Mouse (Mus musculus) cerebellum, adult 11 months (tissue): ENCODE results near the gene Elof1.

Source experiments
- DNase-seq: peaks from one replicate; pipeline ENCODE4 v3.0.0; 2022

The Elof1 gene

DNA sequence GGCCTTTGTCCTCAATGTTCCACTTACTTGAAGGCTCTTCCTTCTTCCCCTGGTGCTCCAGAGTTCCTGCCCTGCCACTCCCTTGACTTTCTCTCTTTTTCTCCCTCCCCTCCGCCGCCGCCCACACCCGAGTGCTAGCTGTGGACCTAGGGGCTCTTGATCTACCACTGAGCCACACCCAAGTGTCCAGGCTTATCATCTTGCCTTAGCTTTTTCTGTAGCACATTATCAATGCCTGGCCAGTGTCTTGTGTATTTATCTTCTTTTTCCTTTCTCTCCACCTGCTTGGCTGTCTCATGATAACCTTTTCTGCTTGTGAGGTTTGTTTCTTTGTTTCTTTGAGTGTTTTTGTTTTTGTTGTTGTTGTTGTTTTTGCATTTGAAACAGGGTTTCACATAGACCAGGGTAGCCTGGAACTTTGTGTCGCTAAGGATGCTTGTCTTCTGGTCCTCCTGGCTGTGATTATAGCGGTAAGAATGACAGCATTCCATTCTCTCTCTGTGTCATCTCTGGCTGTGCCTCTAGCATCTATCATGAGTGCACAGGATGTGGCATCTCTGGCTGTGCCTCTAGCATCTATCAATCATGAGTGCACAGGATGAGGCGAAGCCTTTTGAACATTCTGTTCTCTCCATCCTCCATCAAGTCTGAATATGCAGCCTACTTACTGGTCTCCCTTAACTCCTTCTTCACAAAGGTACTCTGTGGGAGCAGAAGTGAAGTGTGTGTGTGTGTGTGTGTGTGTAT is 18.8 kb upstream of the Elof1 start, which contains the start of gene Acp5:
Gene Acp5 (minus strand): TSS at position 68 of the 747 bp plus-strand sequence.
- DNase-seq: no peak

DNA sequence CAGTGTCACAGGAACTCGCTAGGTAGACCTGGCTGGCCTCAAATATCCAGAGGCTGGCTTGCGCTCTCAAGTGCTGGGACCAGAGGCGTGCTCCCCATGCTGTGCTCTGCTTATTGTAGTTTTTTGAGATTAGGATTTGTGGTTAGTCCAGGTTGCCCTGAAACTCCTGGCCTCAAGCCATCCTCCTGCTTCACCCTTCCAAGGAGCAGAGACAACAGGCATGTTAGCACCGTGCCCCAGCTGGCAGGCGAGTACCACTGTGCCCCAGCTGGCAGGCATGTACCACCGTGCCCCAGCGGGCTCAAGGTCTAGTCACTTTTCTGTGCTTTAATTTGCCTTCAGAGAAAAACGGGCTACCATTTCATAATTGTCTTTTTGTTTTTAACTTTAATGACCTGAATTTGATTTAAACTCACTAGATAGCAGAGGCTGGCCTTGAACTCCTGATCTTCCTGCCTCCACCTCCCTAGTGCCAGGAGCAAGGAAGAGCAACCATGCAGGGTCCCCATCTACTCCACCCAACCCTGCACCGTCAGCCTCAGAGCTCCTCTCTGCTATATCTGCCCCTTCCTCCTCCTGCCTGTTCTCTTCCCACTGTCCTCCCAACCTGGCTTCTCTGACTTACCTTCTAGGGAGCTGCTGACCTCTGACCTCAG is 18.1 kb upstream of the Elof1 start:
- DNase-seq: no peak

GRCm38 (mm10) chr9:22134246-22134890 is 17.4 kb upstream of the Elof1 start:
- DNase-seq: no peak

- no peak for DNase-seq
These were observed 15.2 kb upstream of the Elof1 start for GRCm38 (mm10) chr9:22132220-22132619.

GRCm38 (mm10) chr9:22131226-22131981 is 14.4 kb upstream of the Elof1 start:
- DNase-seq: no peak

- DNase-seq: no peak
These were observed 8.5 kb upstream of the Elof1 start for GRCm38 (mm10) chr9:22125246-22126027.

DNA sequence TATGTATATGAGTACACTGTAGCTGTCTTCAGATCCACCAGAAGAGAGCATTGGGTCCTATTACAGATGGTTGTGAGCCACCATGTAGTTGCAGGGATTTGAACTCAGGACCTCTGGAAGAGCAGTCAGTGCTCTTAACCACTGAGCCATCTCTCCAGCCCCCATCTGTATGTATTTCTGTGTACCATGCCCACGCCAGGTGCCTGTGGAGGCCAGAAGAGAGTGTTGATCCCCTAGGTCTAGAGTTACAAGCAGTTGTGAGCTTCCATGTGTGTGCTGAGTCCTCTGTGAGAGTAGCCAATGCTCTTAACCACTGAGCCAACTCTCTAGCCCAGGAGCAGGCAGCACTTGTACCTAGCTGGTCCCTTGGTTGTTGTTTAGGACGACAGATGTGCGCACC is 7.2 kb upstream of the Elof1 start:
- no peak for DNase-seq

- DNase-seq: no peak
These were observed 6.2 kb upstream of the Elof1 start for GRCm38 (mm10) chr9:22123069-22123609.

DNA sequence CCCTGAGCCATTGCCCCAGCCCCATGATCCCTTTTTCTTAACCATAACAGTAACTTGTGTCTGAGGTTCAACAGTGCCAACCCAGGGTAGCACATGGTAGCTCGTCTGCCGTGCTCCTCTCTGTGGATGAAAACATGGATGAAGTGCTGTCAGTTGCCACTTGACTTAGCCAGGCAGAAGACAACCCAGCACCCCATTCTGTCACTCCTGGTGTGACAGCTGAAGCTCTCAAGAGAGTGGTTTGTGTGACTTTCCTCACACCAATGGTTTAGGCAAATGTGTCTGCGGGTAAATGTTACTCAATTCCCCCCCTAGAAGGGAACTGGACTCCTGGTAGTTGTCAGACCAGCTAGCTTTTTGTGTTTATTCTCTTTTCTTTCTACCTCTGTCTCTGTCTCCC is 5.0 kb upstream of the Elof1 start:
- DNase-seq: no peak

DNA sequence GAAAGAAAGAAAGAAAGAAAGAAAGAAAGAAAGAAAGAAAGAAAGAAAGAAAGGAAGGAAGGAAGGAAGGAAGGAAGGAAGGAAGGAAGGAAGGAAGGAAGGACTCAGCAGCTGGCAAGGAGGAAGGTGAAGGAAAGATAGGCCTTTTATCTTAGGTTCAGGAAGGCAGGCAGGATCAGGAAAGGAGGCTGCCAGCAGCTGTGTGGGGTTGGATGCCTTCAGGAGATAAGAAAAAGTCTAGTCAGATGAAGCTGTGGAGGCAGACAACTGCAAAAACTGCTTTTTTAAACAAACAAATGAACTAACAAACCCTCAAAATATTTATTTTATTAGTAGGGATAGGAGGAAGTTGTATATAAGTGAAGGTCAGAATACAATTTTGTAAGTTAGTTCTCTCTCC is 4.6 kb upstream of the Elof1 start:
- DNase-seq: no peak

DNA sequence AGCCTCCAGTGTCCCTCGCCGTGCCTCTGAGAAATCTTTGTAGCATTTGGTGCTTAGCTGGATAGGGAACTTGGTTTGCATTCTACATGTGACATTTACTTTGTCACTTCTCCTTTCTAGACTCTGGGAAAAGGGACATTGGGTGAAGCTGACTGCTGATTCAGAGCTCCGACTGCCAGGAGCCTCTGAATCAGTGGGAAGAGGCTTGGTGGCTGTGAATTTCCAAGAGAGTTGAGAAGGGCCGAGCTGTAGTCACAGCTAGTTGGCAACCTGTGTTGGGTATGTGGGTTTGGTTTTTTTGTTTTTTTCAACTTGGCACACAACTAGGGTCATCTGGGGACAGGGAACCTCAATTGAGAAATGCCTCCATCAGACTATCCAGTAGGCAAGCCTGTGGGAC is 2.6 kb upstream of the Elof1 start:
- no peak for DNase-seq

- DNase-seq: peak; percentile 61
These were observed 933 bp upstream of the Elof1 start for GRCm38 (mm10) chr9:22117754-22118456.

GRCm38 (mm10) chr9:22116086-22116485 is 886 bp downstream of the Elof1 start:
- DNase-seq: peak; percentile 20

DNA sequence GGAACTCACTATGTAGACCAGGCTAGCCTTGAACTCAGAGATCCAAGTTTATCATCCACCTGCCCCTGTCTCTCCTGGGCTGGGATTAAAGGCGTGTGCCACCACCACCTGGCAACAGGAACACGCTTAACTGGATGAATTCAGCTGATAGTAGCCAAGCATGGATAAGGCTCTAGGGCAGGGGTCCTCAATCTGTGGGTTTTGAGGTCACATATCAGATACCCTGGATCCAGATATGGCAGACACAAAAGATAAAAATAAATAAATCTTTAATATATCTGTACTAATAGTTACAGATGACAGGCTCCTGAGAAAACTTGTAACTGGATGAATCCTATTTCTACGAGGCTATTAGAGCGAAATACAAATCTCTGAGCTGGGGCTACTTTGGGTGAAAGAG is 1.3 kb downstream of the Elof1 start:
- DNase-seq: no peak

GRCm38 (mm10) chr9:22108194-22108593 is 8.8 kb downstream of the Elof1 start:
- DNase-seq: no peak

- no peak for DNase-seq
These were observed 17.1 kb downstream of the Elof1 start for GRCm38 (mm10) chr9:22099922-22100321.

DNA sequence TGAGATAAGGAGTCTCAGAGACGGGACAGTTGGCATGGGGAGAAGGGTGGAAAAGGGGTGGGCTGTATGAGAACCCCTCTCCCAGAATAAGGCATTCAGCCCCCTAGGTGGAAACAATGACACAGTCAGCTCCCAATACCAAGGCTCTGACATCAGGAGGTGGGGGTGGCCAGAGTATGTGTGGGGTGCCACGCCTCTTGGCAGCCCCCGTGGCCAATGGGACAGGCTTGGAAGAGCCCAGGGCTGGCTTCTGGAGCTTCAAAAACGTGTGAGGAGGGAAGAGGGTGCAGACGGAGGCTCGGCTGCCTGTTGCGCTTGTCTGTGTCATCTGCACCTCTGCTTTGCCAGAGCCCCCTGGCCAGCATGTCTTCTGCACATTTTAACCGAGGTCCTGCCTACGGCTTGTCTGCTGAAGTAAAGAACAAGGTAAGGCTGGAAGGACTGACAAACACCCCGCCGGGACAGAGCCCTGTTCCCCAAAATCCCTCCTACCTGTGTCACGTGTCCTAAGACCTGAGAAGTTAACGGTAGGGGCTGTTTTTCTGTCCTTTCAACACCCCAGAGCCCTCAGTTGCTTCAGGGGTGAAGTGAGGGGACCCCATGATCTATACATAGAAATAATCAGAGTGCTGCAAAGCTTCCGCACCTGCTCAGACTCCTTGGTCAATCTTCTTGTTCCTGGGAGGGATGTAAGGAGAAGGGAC is 17.8 kb downstream of the Elof1 start, which contains the start of gene Cnn1:
Gene Cnn1 (plus strand): TSS at position 224 of the 704 bp plus-strand sequence.
- no peak for DNase-seq

- DNase-seq: peak; percentile 77
These were observed 21.1 kb downstream of the Elof1 start for GRCm38 (mm10) chr9:22095854-22096307.

GRCm38 (mm10) chr9:22092746-22093145 is 24.2 kb downstream of the Elof1 start:
- DNase-seq: no peak

- no peak for DNase-seq
These were observed 27.0 kb downstream of the Elof1 start for GRCm38 (mm10) chr9:22089986-22090385.

GRCm38 (mm10) chr9:22089281-22089680 is 27.7 kb downstream of the Elof1 start:
- no peak for DNase-seq
